Mouse (Mus musculus) stomach, embryonic 14.5 days (tissue): ENCODE measurements at regions not wholly inside any gene's neighbourhood (a gene's known extent, or its start where the extent isn't known, plus 50 kb on each side); places are given as distances from the start of the nearest gene placed in this dataset.

Source experiments
- ATAC-seq: fragments of 200-750 bp; cut with Nextera tagmentation; 2 replicates; pipeline ENCODE4 v1.8.0; 2017; ENCODE audit warnings: low read depth, moderate TSS enrichment; ENCODE audit not compliant: insufficient number of reproducible peaks, insufficient read depth, low FRiP score
- H3K27ac ChIP-seq: fragments of 300-500 bp; sonication (generic); 2 replicates; pipeline ENCODE4 v1.5.1; 2014; ENCODE audit warnings: mild to moderate bottlenecking, low read length, moderate library complexity, mixed read lengths
- H3K27me3 ChIP-seq: fragments of 300-500 bp; sonication (generic); 2 replicates; pipeline ENCODE4 v1.6.1; 2014; ENCODE audit warnings: low read length, control low read depth, mixed read lengths; ENCODE audit not compliant: control insufficient read depth, insufficient read depth
- H3K36me3 ChIP-seq: fragments of 300-500 bp; sonication (generic); 2 replicates; pipeline ENCODE4 v1.6.1; 2014; ENCODE audit warnings: mild to moderate bottlenecking, control low read depth, low read length, moderate library complexity, mixed read lengths; ENCODE audit not compliant: control insufficient read depth, insufficient read depth
- H3K4me1 ChIP-seq: fragments of 300-500 bp; sonication (generic); 2 replicates; pipeline ENCODE4 v1.6.1; 2014; ENCODE audit warnings: low read length, control low read depth, mixed read lengths; ENCODE audit not compliant: control insufficient read depth, insufficient read depth
- H3K4me2 ChIP-seq: fragments of 300-500 bp; sonication (generic); replicated peaks from 2 replicates; pipeline ENCODE4 v1.6.1; 2014; ENCODE audit warnings: low read depth, low read length, control low read depth
- H3K4me3 ChIP-seq: fragments of 300-500 bp; sonication (generic); 2 replicates; pipeline ENCODE4 v1.5.1; 2014; ENCODE audit warnings: low read depth, low read length, control low read depth
- H3K9ac ChIP-seq: fragments of 300-500 bp; sonication (generic); replicated peaks from 2 replicates; pipeline ENCODE4 v1.6.1; 2014; ENCODE audit warnings: low read depth, mild to moderate bottlenecking, control low read depth, low read length, moderate library complexity, mixed read lengths
- H3K9me3 ChIP-seq: fragments of 300-500 bp; sonication (generic); 2 replicates; pipeline ENCODE4 v1.6.1; 2016; ENCODE audit warnings: low read depth, low read length, control low read depth; ENCODE audit not compliant: control insufficient read depth
- WGBS: fragments of 180-500 bp; shearing (Covaris S2); extraction: QIAGEN DNeasy Blood & Tissue Kit; methylation state at CpG from one replicate; pipeline ENCODE4 v1.1.7; 2014; 5-methylcytosine and 5-hydroxymethylcytosine counted together

GRCm38 (mm10) chr14:47820571-47821143 is 172.4 kb downstream of the Ktn1 start:
- Histone ChIP-seq H3K4me2 (no peak overlapping the region), H3K9me3 (no peaks in the 10 kb centered on the region), H3K27ac (no peak overlapping the region), H3K4me1 (0 out of 2 replicates have a peak, but pooled peaks cover 2% of the 10 kb centered on the region), H3K4me3 (no peak overlapping the region), H3K27me3 (no peaks in the 10 kb centered on the region), H3K36me3 (no peaks in the 10 kb centered on the region), H3K9ac (no peak overlapping the region)
- WGBS = 73% methylated on average over 13 of the region's 13 CpGs
- no peak; the same call in 1 of the 2 replicates for ATAC-seq

GRCm38 (mm10) chr14:47823182-47823581 is 174.9 kb downstream of the Ktn1 start:
- H3K9me3 ChIP-seq = no peaks in the 10 kb centered on the region
- H3K4me3 ChIP-seq = no peak overlapping the region
- no peak overlapping the region for H3K4me2 ChIP-seq
- H3K27ac ChIP-seq = no peak overlapping the region
- no peaks in the 10 kb centered on the region for H3K36me3 ChIP-seq
- H3K4me1 ChIP-seq = 0 out of 2 replicates have a peak, but pooled peaks cover 2% of the 10 kb centered on the region
- H3K9ac ChIP-seq = no peak overlapping the region
- no peak for ATAC-seq
- 36% methylated on average over 9 of the region's 9 CpGs for WGBS
- H3K27me3 ChIP-seq = no peaks in the 10 kb centered on the region

- ATAC-seq = no peak
- Histone ChIP-seq H3K4me3 (no peak overlapping the region), H3K36me3 (no peaks in the 10 kb centered on the region), H3K9me3 (no peaks in the 10 kb centered on the region), H3K27ac (no peak overlapping the region), H3K4me2 (no peak overlapping the region), H3K27me3 (no peaks in the 10 kb centered on the region), H3K4me1 (0 out of 2 replicates have a peak, but pooled peaks cover 2% of the 10 kb centered on the region), H3K9ac (no peak overlapping the region)
- WGBS = 72% methylated on average over 8 of the region's 8 CpGs
These were observed 175.4 kb downstream of the Ktn1 start for GRCm38 (mm10) chr14:47823696-47824095.

GRCm38 (mm10) chr14:47825446-47825956 is 177.3 kb downstream of the Ktn1 start:
- Histone ChIP-seq H3K27ac (no peak overlapping the region), H3K4me1 (0 out of 2 replicates have a peak, but pooled peaks cover 2% of the 10 kb centered on the region), H3K27me3 (no peaks in the 10 kb centered on the region), H3K4me3 (no peak overlapping the region), H3K4me2 (no peak overlapping the region), H3K9me3 (no peaks in the 10 kb centered on the region), H3K36me3 (no peaks in the 10 kb centered on the region), H3K9ac (no peak overlapping the region)
- no peak for ATAC-seq
- WGBS = 74% methylated on average over 3 of the region's 3 CpGs

DNA sequence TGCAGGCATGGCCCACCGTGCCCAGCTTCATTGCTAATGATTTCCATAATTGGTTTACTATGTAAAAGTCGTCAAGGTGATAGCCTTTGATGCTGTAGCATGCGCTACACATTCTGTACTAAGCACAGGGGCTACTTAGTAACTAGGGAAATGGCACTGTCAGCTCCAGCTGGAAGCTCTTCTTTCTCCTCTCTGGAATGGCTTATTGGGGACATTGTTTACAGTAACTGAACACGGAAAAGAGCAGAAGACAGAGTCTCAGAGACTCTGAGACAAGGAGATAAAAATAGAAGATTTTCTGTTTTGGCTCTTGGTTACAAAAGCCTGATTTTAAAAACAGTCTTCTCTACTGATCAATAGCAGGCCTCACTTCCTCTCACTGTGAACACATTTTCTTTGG is 178.3 kb downstream of the Ktn1 start:
- H3K4me2 ChIP-seq = no peak overlapping the region
- H3K4me1 ChIP-seq = 0 out of 2 replicates have a peak, but pooled peaks cover 2% of the 10 kb centered on the region
- 0 out of 2 replicates have a peak overlapping the region, but pooled peaks have one; percentile 21 for H3K27ac ChIP-seq
- no peak overlapping the region for H3K9ac ChIP-seq
- no peak overlapping the region for H3K4me3 ChIP-seq
- WGBS = 47% methylated on average over 4 of the region's 4 CpGs
- no peak for ATAC-seq
- H3K36me3 ChIP-seq = no peaks in the 10 kb centered on the region
- no peaks in the 10 kb centered on the region for H3K9me3 ChIP-seq
- H3K27me3 ChIP-seq = no peaks in the 10 kb centered on the region

- H3K9ac ChIP-seq = no peak overlapping the region
- no peak overlapping the region for H3K4me2 ChIP-seq
- no peak for ATAC-seq
- no peak overlapping the region for H3K27ac ChIP-seq
- 79% methylated on average over 2 of the region's 2 CpGs for WGBS
- no peaks in the 10 kb centered on the region for H3K36me3 ChIP-seq
- H3K4me1 ChIP-seq = 0 out of 2 replicates have a peak, but pooled peaks cover 2% of the 10 kb centered on the region
- H3K9me3 ChIP-seq = no peaks in the 10 kb centered on the region
- H3K4me3 ChIP-seq = no peak overlapping the region
- no peaks in the 10 kb centered on the region for H3K27me3 ChIP-seq
These were observed 179.4 kb downstream of the Ktn1 start for GRCm38 (mm10) chr14:47827623-47828022.

DNA sequence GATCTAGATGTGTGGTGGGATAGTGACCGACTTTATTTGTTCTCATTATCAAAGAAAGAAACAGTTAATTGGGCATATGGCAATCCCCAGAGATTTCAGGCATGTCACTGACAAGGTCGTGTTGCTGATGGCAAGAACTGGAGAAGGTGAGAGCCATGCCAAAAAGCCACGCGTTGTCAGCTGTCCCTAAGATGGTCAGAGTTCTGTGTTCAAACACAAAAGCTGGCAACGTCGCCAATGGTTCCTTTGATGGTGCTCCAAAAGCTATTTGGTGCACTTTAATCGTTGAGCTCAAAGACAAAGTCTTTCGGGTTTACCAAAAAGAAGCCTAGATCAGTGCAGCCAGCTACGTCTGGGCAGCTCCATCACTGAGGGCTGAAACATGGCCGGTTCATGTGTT is 185.4 kb downstream of the Ktn1 start:
- Histone ChIP-seq H3K4me1 (no peaks in the 10 kb centered on the region), H3K27me3 (no peaks in the 10 kb centered on the region), H3K9ac (no peak overlapping the region), H3K36me3 (no peaks in the 10 kb centered on the region), H3K4me3 (no peak overlapping the region), H3K27ac (no peak overlapping the region), H3K9me3 (no peaks in the 10 kb centered on the region), H3K4me2 (no peak overlapping the region)
- no peak for ATAC-seq
- WGBS = 88% methylated on average over 10 of the region's 10 CpGs

DNA sequence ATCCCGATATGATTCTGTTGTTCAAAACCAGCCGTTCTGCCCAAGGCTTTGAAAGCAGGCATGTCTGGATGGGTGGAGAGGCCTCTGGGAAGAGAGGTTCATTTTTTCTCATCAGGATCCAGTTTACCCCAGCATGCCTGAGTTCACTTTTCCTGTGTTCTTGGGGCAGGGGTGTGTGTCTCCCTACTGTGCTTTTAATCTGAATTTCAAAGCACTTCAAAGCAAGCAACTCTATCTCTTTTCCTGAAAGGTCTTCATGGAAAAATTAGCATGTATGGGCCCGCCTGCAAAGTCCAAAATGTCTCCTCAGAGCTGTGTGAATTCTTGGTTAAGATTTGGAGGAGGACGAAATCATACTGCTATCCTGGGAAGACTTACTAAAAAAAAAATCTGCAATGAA is 187.2 kb downstream of the Ktn1 start:
- H3K9ac ChIP-seq = no peak overlapping the region
- H3K4me1 ChIP-seq = no peaks in the 10 kb centered on the region
- H3K36me3 ChIP-seq = no peaks in the 10 kb centered on the region
- no peak for ATAC-seq
- H3K27ac ChIP-seq = no peak overlapping the region
- H3K9me3 ChIP-seq = no peaks in the 10 kb centered on the region
- no peak overlapping the region for H3K4me2 ChIP-seq
- no peaks in the 10 kb centered on the region for H3K27me3 ChIP-seq
- H3K4me3 ChIP-seq = no peak overlapping the region
- WGBS = 68% methylated on average over 4 of the region's 4 CpGs
